In the genomic region with DNA sequence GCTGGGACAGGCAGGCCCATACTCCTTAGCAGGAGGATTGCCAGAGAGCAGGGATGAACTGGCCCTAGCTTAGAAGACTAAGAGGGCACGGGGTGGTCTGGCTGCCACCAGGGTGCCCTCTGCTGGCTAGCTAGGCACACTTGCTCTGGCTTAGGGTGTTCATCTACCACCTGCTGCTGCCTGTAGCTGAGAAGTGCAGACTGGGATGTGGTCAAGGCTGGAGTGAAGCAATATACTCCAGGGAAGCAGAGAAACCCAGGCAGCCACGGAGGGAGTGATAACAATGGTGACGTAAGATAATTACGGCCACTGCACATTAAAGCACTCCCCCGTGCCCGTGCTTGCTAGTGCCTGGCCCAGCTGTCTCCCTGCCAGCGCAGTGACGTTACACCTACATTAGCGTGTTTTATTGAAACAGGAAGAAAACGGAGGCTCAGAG, we compare ENCODE assay signal across 8 mouse cellular contexts. TPM values are rescaled to one million over a fixed set of nuclear protein-coding genes. Genes with fewer than 3 reads are reported as not detected.
DNase-seq lines count a peak whose midpoint lies in the region; ATAC-seq lines count a peak whose summit lies in the region.

No protein-coding gene starts in this region.

- peak; percentile 60 for ATAC-seq in kidney, embryonic 16.5 days (ENCODE audit: low FRiP score, low TSS enrichment)
- peak; percentile 37; the same call in 1 of the 2 replicates for ATAC-seq in neural tube, embryonic 15.5 days (ENCODE audit: low FRiP score)

- H3K9ac ChIP-seq in kidney, embryonic 16.5 days (replicated peaks; ENCODE audit: low read length), result no peak overlapping the region
- H3K9ac ChIP-seq in neural tube, embryonic 15.5 days (replicated peaks), result no peak overlapping the region

- peaks cover 45% of the 10 kb centered on the region for H3K27me3 ChIP-seq in kidney, embryonic 16.5 days (ENCODE audit: insufficient read depth, low read length)
- peaks cover 40% of the 10 kb centered on the region for H3K27me3 ChIP-seq in neural tube, embryonic 15.5 days (replicated peaks)

- no peak overlapping the region for H3K4me2 ChIP-seq in kidney, embryonic 16.5 days (replicated peaks; ENCODE audit: low read depth, low read length)
- H3K4me2 ChIP-seq in neural tube, embryonic 15.5 days, result no peak overlapping the region

- H3K36me3 ChIP-seq in kidney, embryonic 16.5 days (ENCODE audit: insufficient read depth, low read length), result no peaks in the 10 kb centered on the region
- H3K36me3 ChIP-seq in neural tube, embryonic 15.5 days, result no peaks in the 10 kb centered on the region

- WGBS in kidney, embryonic 16.5 days, result 25% methylated on average over 10 of the region's 10 CpGs
- WGBS in neural tube, embryonic 15.5 days, result 12% methylated on average over 10 of the region's 10 CpGs

- DNase-seq in kidney, adult 11 months, result no peak
- DNase-seq in adrenal gland, adult 8-10 months, result peak; percentile 55
- peak; percentile 62 for DNase-seq in gastrocnemius, postnatal 25 days
- DNase-seq in kidney, postnatal 36 days, result peak; percentile 20 to 50
- no peak for DNase-seq in Muller cell, postnatal 12 days (ENCODE audit: inconsistent ontology term)
- DNase-seq in adipocyte (ENCODE audit: low spot score), result no peak

- H3K4me3 ChIP-seq in kidney, embryonic 16.5 days (ENCODE audit: low read length), result no peak overlapping the region
- no peak overlapping the region for H3K4me3 ChIP-seq in neural tube, embryonic 15.5 days (replicated peaks)

- no peak overlapping the region for H3K27ac ChIP-seq in kidney, embryonic 16.5 days (ENCODE audit: low read length)
- H3K27ac ChIP-seq in neural tube, embryonic 15.5 days (replicated peaks), result no peak overlapping the region

- no peaks in the 10 kb centered on the region for H3K9me3 ChIP-seq in kidney, embryonic 16.5 days (ENCODE audit: low read length)
- no peaks in the 10 kb centered on the region for H3K9me3 ChIP-seq in neural tube, embryonic 15.5 days (replicated peaks)

- H3K4me1 ChIP-seq in kidney, embryonic 16.5 days (ENCODE audit: insufficient read depth, low read length), result peaks cover 3% of the 10 kb centered on the region
- H3K4me1 ChIP-seq in neural tube, embryonic 15.5 days, result peaks cover 24% of the 10 kb centered on the region

RNA-seq across cellular contexts. Expression of gene Ntng2, which starts 7.4 kb away (rescaled TPM):
- polyA plus RNA-seq in kidney, embryonic 16.5 days (2015; fragmentation: Nextera tagmentation; extraction: Ambion mirVana), result 5.1 TPM in 2 replicates
- total RNA-seq in adrenal gland, adult 8-10 months (2022), result 10 to 100 TPM; 52.7 to 72.6 (median 62.9) TPM
- 10 to 100 TPM; 33.4 to 40.0 TPM for total RNA-seq in gastrocnemius, postnatal 25 days (2021)
- 1.3 and 1.7 TPM in 2 replicates for polyA plus RNA-seq in neural tube, embryonic 15.5 days (2015; fragmentation: Nextera tagmentation; extraction: Ambion mirVana)

Comparison
In these comparisons a context has a peak if more than half of its experiments do, and no peak if none do; other contexts are left out.
1. DNase-seq: peak in adrenal gland, adult 8-10 months (single experiment), gastrocnemius, postnatal 25 days (single experiment) and kidney, postnatal 36 days (2 of 2); none in kidney, adult 11 months (single experiment), Muller cell, postnatal 12 days (single experiment) and adipocyte (single experiment).